Mouse (Mus musculus) telencephalon, adult 2 months (tissue): Measurements from ENCODE around the gene Micall1.

Source experiments
- DNase-seq: peaks from one replicate; pipeline ENCODE4 v3.0.0-alpha.2; 2011; ENCODE audit warnings: low read depth, low spot score

The Micall1 gene

GRCm38 (mm10) chr15:79108421-79109320, at the start of gene Micall1:
Gene Micall1 (plus strand): TSS chr15:79108898.
- DNase-seq: no peak

GRCm38 (mm10) chr15:79060887-79061565, 47.7 kb upstream of the Micall1 start:
- DNase-seq: no peak

- peak; percentile 100 for DNase-seq
These were observed 46.1 kb upstream of the Micall1 start, which contains the start of gene Ankrd54 for GRCm38 (mm10) chr15:79062376-79063159. Gene Ankrd54 (minus strand): TSS chr15:79062893.

GRCm38 (mm10) chr15:79063160-79063740, 45.4 kb upstream of the Micall1 start:
- DNase-seq: no peak

DNA sequence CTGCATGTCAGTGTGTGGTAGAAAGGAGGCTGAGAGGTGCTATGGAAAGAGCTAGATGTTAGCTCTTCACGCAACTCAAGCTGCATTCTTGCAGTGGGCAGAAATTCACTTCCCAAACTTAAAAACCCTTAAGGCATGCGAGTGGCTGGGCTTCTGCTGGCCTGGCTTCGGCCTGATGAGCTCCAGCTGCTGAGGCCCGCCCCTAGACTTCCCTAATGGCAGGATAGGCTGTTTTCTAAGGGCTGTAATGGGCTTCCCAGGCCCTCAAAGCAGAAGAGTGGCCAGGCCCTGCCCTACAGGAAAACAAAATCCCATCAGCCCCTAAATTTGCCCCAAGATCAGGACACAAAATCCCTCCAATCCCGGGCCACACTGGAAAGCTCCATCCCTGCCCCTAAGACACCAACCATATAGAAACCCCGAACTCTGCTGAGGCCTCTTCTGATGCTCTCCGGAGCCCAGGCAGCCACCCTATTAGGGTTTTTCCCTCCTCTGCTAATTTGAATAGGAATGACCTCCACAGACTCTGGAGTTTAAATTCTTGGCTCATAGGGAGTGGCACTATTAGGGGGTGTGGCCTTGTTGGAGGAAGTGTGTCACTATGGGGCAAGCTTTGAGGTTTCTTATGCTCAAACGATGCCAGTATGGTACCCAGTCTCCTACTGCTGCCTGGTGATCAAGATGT, 43.5 kb upstream of the Micall1 start:
- DNase-seq: no peak

DNA sequence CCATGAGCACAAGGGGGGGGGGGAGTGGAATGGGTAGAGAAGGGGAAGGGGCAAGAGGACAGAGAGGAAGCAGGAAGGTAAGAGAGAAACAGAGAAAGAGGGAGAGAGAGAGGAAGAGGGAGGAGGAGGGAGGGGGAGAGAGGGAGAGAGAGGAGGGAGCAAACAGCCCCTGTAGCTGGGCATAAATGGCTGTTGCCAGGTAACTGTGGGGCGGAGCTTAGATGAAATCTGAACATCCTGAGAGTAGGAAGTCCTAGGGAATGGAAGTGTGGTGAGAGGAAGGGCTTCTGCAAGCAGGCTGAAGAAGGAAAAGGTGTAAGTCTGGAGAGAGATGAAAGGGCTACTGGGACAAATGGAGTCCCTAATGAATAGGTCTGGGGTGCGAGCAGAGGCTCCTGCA, 42.4 kb upstream of the Micall1 start:
- DNase-seq: no peak

DNA sequence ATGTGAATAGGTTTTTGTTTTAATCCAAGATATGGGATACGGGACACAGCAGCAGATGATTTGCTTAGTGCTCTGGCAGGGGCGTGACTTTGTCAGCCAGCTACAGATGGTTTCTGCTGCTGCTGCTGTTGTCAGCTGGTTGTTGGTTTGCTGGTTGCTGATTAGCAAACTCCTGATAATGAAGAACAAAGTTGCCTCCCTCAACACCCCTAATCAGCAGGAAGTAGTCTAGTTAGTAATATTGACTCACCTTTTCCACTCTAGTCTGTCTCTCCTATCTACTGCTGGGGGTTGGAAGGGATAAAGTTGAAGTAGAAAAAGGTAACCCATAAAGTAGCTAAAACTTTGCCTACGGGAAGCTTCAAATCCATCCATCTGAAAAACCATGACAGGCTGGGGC, 41.1 kb upstream of the Micall1 start:
- DNase-seq: no peak

- no peak for DNase-seq
These were observed 40.3 kb upstream of the Micall1 start for GRCm38 (mm10) chr15:79068416-79068815.

DNA sequence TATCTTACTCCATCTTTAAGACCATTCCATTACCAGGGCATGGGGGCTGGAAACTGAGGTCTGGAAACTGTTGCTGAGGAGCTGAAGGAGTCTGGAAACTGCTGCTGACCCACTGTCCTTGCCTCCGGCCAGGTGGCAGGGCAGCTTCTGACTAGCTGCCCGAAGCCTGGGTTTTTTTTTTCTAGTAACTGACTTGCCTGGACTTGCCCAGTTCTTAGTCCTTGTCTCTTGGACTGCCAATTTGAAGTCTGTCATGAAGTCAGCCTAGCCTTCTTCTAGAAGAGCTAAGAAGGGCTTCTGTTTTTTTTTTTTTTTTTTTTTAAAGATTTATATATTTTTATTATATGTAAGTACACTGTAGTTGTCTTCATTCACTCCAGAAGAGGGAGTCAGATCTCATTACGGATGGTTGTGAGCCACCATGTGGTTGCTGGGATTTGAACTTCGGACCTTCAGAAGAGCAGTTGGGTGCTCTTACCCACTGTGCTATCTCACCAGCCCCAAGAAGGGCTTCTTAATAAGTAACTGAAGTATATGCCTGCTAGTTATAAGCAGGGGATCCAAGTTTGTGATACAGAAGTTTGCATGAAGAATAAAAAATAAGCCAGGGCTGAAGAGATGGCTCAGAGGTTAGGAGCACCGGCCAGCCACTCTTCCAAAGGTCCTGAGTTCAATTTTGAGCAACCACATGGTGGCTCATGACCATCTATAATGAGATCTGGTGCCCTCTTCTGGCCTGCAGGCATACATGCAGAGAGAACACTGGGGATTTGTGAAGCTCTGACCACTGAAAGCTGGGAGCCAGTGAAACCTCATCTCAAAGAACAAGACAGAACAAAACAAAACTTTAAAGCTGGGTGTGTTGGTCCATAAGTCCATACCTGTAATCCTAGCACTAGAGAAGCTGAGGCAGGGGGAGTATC, 37.3 kb upstream of the Micall1 start:
- no peak for DNase-seq

DNA sequence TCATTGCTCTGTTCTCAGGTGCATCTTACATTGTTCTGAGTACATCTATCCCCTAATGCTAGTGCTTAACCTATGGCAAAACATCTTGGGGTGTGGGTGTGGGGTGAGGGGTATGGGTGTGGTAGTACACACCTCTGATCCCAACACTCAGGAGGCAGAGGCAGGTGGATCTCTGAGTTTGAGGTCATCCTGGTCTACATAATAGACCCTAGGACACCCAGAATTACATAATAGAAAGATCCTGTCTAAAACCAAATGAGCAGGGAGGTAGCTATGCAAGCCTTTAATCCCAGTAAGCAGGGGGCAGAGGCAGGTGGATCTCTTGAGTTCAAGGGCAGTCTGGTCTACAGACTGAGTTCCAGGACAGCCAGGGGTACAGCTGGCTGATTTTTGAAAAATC, 34.9 kb upstream of the Micall1 start:
- DNase-seq: no peak

GRCm38 (mm10) chr15:79074446-79074845, 34.3 kb upstream of the Micall1 start:
- no peak for DNase-seq

DNA sequence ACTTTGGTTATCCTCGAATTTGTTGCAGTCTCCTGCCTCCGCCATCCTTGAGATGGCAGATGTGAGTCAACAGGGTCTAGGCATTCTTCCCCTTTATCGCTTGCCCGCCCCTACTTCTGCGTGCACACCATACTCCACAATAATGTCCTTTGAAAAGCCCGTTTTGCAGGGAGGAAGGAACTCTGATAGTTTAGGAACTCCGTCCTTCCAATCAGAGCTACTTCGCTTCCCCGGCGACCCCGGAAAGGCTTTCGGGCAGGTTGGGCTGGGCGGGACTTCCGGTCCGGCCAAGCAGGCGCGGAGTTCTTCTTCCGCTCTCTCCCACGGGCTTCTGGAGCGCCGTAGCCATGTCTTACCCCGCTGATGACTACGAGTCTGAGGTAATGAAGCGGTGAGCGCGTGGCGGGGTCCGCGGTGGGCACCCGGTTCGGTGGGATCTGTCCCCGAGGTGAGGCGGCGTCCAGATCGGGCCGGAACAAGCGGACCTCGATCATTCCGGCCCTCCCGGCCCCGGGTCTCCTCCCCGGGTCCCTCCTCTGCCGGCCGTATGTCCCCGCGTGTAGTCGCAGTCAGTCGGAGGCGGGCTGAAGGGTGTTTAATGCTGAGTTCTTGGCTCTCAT, 33.7 kb upstream of the Micall1 start, which contains the start of gene Eif3l:
TSS of gene Eif3l (plus strand) at position 267 of the 620 bp plus-strand sequence.
- peak; percentile 90 for DNase-seq

- DNase-seq: no peak
These were observed 32.9 kb upstream of the Micall1 start for GRCm38 (mm10) chr15:79075658-79076365.

- DNase-seq: no peak
These were observed 29.1 kb upstream of the Micall1 start for GRCm38 (mm10) chr15:79079567-79079966.

- no peak for DNase-seq
These were observed 16.4 kb upstream of the Micall1 start for GRCm38 (mm10) chr15:79092284-79092683.

DNA sequence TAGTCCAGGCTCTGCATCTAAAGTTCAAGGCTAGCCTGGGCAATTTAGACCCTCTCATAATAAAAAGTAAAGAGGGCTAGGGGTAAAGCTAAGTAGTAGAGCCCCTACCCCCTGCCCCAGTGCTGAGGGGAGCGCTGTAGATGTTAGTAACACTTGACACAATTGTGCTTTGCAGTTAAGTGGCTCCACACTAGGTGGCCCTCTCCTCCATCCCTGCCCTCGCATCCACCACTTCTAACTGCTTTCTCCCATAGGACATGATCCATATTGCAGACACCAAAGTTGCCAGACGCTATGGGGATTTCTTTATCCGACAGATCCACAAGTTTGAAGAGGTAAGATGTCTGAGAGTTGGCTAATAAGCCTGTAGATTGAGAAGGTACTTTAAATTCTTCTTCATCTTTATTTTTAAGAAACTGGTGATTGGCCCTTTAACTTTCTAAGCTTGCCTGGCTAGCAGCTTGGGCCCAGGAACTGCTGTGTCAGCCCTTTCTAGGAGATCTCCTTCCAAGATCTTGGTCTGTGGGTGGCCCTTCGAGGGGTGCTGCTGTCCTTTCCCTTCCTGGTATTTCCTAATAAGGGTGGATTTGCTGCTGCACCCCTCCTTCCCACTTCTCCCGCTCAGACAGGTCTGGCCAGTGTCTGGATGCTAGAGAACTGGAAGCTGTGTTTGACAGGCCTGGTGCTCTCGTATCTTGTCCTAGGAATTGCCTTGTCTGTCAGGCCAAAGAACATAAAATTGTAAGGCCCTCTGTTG, 15.4 kb upstream of the Micall1 start:
- no peak for DNase-seq

- DNase-seq: no peak
These were observed 13.2 kb upstream of the Micall1 start for GRCm38 (mm10) chr15:79095483-79095882.

DNA sequence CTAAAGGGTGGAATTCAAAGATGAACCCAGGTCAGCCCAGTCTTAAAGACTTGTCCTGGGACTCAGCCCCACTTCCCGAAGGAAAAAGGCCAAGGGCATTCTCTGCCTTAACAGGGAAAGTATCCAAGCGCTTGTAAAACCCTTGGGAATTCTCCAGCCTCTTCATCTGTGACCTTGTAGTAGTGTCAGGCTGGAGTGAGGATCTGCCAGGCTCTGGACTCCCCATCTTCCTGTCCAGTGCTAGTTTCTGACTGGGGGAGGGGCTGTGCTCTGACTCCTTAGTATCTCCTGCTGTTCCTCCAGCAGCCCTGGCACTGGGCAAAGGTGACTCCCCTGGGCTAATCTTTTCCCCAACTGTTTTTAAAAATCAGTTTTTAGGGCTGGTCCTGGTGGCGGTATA, 12.1 kb upstream of the Micall1 start:
- DNase-seq: no peak
